Mouse (Mus musculus) megakaryocyte progenitor cell, adult 5-6 weeks (primary cell): Measurements from ENCODE around the gene Kif3a. TPM values are rescaled to one million over a fixed set of nuclear protein-coding genes. Genes with fewer than 3 reads are reported as not detected.

Experiments
- ATAC-seq: replicated peaks from 2 replicates; pipeline ENCODE4 v1.8.0; 2016; ENCODE audit warnings: mild to moderate bottlenecking, moderate TSS enrichment, inconsistent platforms; ENCODE audit not compliant: poor library complexity
- total RNA-seq, 2 experiments: library from RNA; stranded (forward) in 1 of 2; stranded (reverse) in 1 of 2; fragments of 157-497, 149-512 nt in 1 of 2; fragments of 200-1000 nt in 1 of 2; gene quantifications; 2 replicates each; pipeline versions ENCODE4 v1.2.3 to v1.2.4; 2015 to 2017

Kif3a gene
- total RNA-seq, 2 experiments from 2014 or later = 3.9 to 6.2 TPM

DNA sequence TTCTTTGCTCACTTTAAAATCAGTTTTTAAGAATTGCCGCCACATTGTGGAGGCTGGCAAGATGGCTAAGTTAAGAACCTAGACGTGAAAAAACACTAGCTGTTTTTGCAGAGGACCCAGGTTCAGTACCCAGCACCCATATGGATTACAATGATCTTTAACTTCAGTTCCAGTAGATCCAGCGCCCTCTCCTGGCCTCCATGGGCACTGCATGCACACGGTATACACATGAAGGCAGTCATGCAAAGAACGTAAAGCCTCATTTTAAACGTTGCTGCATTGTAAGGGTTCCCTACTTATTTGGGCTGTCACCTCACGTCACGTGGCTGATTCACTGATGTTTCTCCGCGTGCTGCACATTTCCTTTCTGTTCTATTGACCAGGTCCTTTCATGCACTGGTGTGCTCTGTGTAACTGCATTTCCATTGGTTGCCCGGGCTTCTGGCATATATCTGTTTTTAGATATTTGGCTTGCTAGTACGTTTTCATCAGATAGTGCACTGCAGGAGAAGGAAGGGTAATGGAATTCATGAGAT, 75.6 kb downstream of the Kif3a start:
- peak; percentile 26; the same call in 1 of the 2 replicates for ATAC-seq

DNA sequence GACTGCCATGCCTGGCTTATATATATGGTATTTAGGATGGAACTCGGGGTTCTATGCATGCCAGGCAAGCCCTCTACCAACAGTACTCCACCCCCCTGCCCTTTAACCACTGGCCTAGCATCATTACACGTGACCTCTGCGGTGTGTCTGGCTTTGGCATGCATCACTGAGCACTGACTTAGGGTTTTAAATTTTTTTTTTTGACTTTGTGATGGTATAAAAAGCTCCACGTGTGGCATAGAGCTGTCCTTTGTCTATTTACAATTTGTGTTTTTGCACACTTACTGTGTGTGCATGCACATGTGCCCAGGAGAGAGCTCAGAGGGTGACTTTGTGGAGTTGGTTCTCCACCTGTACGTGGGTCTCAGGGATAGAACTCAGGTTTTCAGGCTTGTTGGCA, 76.8 kb downstream of the Kif3a start:
- ATAC-seq = no peak

DNA sequence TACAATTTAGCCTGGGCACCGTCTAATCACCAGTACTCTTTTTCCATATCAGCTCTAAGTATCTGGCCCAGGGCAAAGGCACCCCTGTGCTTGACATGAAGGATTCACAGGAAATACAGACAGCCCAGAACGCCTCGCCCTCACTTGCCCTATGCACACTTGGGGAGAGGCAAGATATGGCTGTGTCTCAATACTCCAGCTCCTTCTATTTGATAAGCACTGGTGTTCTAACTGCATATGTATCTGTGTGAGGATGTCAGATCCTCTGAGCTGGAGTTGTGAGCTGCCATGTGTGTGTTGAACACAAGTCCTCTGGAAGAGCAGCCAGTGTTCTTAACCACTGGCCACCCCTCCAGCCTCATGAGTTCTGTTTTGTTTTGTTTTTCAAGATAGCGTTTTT, 84.3 kb downstream of the Kif3a start:
- peak; percentile 58 for ATAC-seq

Other genes starting within 250 kb of the Kif3a start
- gene Zcchc10, start 242.7 kb upstream of the Kif3a start, total RNA-seq (2015) = 25.6 and 30.9 TPM in 2 replicates
- gene Zcchc10, start 242.7 kb upstream of the Kif3a start, total RNA-seq (2017) = 4.7 and 4.8 TPM in 2 replicates
- 57.9 and 79.5 TPM in 2 replicates for gene Aff4, start 216.5 kb upstream of the Kif3a start, total RNA-seq (2015)
- 42.2 and 49.6 TPM in 2 replicates for gene Aff4, start 216.5 kb upstream of the Kif3a start, total RNA-seq (2017)
- not detected in 2 replicates for gene Leap2, start 144.2 kb upstream of the Kif3a start, total RNA-seq (2015)
- gene Leap2, start 144.2 kb upstream of the Kif3a start, total RNA-seq (2017) = not detected in 2 replicates
- gene Uqcrq, start 136.5 kb upstream of the Kif3a start, total RNA-seq (2015) = 194 and 224 TPM in 2 replicates
- 30.5 and 42.9 TPM in 2 replicates for gene Uqcrq, start 136.5 kb upstream of the Kif3a start, total RNA-seq (2017)
- gene Gdf9, start 136.4 kb upstream of the Kif3a start, total RNA-seq (2015) = 0.25 and 0.34 TPM in 2 replicates
- 2.7 TPM in 1 of 2 replicates, not detected in the other for gene Gdf9, start 136.4 kb upstream of the Kif3a start, total RNA-seq (2017)
- not detected in 2 replicates for gene Gm10447, start 110.3 kb upstream of the Kif3a start, total RNA-seq (2015)
- not detected in 2 replicates for gene Gm10447, start 110.3 kb upstream of the Kif3a start, total RNA-seq (2017)
- gene Shroom1, start 110.2 kb upstream of the Kif3a start, total RNA-seq (2015) = 0.02 TPM in 1 of 2 replicates, not detected in the other
- gene Shroom1, start 110.2 kb upstream of the Kif3a start, total RNA-seq (2017) = not detected in 2 replicates
- gene Gm9837, start 96.9 kb upstream of the Kif3a start, total RNA-seq (2015) = not detected in 2 replicates
- not detected in 2 replicates for gene Gm9837, start 96.9 kb upstream of the Kif3a start, total RNA-seq (2017)
- gene Gm9945, start 87.2 kb upstream of the Kif3a start, total RNA-seq (2015) = not detected in 2 replicates
- gene Gm9945, start 87.2 kb upstream of the Kif3a start, total RNA-seq (2017) = not detected in 2 replicates
- 0.73 and 0.79 TPM in 2 replicates for gene Sowaha, start 87.1 kb upstream of the Kif3a start, total RNA-seq (2015)
- 0.29 and 0.91 TPM in 2 replicates for gene Sowaha, start 87.1 kb upstream of the Kif3a start, total RNA-seq (2017)
- gene Sept8, start 48.1 kb upstream of the Kif3a start, total RNA-seq (2015) = 15.5 and 27.3 TPM in 2 replicates
- gene Sept8, start 48.1 kb upstream of the Kif3a start, total RNA-seq (2017) = 11.0 and 24.6 TPM in 2 replicates
- not detected in 2 replicates for gene Il4, start 51.3 kb downstream of the Kif3a start, total RNA-seq (2015)
- gene Il4, start 51.3 kb downstream of the Kif3a start, total RNA-seq (2017) = not detected in 2 replicates
- gene Il13, start 67.3 kb downstream of the Kif3a start, total RNA-seq (2015) = not detected in 2 replicates
- not detected in 2 replicates for gene Il13, start 67.3 kb downstream of the Kif3a start, total RNA-seq (2017)
- gene Rad50, start 139.9 kb downstream of the Kif3a start, total RNA-seq (2015) = 49.3 and 57.7 TPM in 2 replicates
- gene Rad50, start 139.9 kb downstream of the Kif3a start, total RNA-seq (2017) = 66.5 and 79.1 TPM in 2 replicates
- not detected in 2 replicates for gene Il5, start 153.4 kb downstream of the Kif3a start, total RNA-seq (2015)
- gene Il5, start 153.4 kb downstream of the Kif3a start, total RNA-seq (2017) = not detected in 2 replicates
- 25.0 and 29.8 TPM in 2 replicates for gene Irf1, start 202.6 kb downstream of the Kif3a start, total RNA-seq (2015)
- gene Irf1, start 202.6 kb downstream of the Kif3a start, total RNA-seq (2017) = 32.9 and 46.8 TPM in 2 replicates
- gene Gm17334, start 205.8 kb downstream of the Kif3a start, total RNA-seq (2015) = not detected in 2 replicates
- 0.37 TPM in 1 of 2 replicates, not detected in the other for gene Gm17334, start 205.8 kb downstream of the Kif3a start, total RNA-seq (2017)